Mouse (Mus musculus) urinary bladder, postnatal 10 days (tissue): Measurements from ENCODE around the gene Ccdc169.

Experiments used
- DNase-seq: peaks from one replicate; pipeline ENCODE4 v3.0.0; 2022; ENCODE audit warnings: low spot score

The Ccdc169 gene

GRCm38 (mm10) chr3:55137039-55137438, at the start of gene Ccdc169:
Gene Ccdc169 (plus strand): TSS chr3:55137339.
- DNase-seq: no peak

GRCm38 (mm10) chr3:55087360-55087759, 49.8 kb upstream of the Ccdc169 start:
- DNase-seq: no peak

DNA sequence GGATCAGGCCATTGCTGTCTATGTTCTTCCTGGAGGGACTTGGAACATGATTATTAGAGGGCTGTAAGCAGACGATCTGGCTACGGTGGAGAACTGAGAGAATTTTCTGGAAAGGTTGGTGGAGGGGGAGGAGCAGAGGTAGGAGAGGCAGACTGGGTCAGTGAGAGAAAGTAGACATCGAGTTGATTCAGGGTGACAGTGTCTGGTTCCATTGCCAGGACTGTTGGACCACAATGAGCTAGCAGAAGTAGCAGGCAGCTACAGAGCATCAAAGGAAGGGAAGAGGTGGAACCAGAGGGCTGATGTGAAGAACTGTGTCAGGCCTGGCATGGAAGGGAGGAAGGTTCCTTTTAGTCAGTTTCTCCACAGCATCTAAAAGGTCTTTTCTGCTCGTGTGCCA, 48.8 kb upstream of the Ccdc169 start:
- no peak for DNase-seq

DNA sequence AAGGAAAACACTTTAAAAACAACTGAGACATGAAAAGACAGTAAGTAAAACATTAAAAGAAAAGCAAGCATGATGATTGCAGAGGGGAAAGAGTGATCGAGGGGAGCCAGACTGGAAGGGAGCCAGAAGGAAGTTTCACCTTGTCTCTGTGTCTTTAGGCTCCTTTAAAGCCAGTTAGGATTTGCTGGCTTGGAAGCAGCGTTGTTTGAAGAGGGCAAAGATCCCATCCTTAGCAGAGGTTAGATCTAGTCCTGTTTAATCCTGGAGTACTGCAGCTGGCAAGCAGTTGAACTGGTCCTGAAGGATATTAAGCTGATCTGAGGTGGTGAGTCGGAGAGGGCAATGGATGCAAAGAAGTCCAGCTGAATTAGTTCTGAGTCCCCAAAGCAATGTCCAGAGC, 48.3 kb upstream of the Ccdc169 start:
- no peak for DNase-seq

GRCm38 (mm10) chr3:55089291-55089690, 47.8 kb upstream of the Ccdc169 start:
- DNase-seq: no peak

- no peak for DNase-seq
Observed at GRCm38 (mm10) chr3:55093161-55093560, 44.0 kb upstream of the Ccdc169 start.

GRCm38 (mm10) chr3:55095968-55096654, 41.0 kb upstream of the Ccdc169 start:
- DNase-seq: no peak

GRCm38 (mm10) chr3:55096655-55097005, 40.5 kb upstream of the Ccdc169 start:
- no peak for DNase-seq

- no peak for DNase-seq
Observed at GRCm38 (mm10) chr3:55097186-55097585, 40.0 kb upstream of the Ccdc169 start.

DNA sequence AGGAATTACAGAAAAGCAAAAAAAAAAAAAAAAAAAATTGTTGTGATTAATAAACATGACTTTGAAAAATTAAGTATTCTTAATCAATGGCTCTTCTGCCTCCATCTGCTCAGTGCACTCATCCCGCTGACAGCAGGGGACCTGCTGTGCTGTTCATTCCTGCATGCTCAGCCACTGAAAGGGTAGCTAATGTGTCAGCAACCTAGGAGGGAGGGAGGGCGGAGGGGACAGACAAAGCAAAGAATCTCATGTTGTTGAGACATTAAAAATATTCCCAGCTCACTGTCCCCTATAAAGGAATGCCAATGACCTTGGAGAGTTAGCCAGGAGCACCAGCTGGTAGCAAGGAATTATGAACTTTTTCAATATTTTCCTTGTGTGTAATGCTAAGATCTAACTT, 39.1 kb upstream of the Ccdc169 start:
- DNase-seq: no peak

GRCm38 (mm10) chr3:55098990-55099389, 38.1 kb upstream of the Ccdc169 start:
- no peak for DNase-seq

DNA sequence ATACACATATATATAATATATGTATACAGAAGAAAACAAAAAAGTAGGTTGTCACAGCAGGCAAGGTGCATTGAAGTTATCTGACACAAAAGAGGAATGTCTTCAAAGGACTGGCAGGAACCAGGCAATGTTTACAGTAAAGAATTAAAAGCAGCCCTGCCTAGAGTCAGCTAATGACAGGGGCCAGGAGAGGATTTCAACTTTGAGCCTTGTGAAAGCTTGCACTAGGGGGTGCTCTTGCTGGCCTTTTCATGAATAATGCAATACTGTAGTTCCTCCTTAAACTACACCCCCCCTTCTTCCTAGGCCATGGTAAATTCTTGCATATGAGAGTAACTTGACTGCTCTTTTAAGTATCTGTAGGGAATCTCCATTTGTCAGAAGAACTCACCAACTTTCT, 36.0 kb upstream of the Ccdc169 start:
- no peak for DNase-seq

DNA sequence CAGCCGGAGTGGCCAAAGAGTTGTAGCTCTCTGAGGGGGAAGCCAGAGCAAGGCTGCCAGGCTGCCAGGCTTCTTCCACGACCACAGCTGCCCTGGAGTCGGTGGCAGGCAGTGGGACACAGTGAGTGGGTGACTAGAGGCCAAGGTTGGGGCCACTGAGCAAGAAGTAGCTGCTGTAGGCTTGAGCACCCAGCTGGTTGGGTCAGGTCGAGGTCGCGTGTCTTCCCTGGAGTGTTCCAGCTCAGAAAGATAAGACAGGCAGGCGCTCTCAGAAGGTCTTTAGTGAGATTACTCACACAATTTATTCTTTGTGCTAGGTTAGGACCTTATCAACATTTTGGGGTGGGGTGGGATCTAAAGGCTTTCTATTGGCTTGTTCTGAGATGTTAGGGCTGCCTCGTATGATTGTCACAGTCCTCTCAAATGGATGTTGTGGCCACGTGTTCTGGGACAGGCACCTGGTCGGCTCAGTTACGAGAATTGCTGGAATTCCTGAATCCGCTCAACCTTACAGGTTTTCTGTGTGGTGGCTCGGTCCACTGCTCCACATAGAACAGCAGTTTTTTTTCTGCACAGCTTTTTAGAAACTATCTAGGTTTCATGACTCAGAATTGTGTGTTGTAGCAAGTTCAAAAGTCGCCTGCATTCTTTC, 31.6 kb upstream of the Ccdc169 start:
- DNase-seq: no peak

DNA sequence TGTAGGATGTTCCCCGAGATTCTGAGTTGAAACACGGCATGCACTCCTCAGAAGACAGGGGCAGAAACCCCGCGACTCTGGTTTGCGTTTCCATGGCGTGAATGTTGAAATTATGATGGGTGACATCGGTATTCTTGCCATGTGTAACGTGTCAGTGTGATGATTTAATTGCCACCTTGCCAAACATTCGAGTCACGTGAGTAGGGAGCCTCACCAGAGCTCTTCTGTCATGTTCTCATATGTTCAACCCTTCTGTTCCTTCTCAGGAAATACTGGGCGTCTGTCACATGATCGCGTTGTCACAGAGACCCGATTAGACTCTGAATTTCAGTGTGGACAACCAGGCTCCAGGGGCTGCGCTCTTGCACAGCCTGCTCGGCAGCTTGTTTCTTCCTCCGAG, 31.1 kb upstream of the Ccdc169 start:
- DNase-seq: no peak

- DNase-seq: no peak
Observed at GRCm38 (mm10) chr3:55109097-55109496, 28.0 kb upstream of the Ccdc169 start.

GRCm38 (mm10) chr3:55111935-55112709, 25.0 kb upstream of the Ccdc169 start, which contains the start of gene Spg20:
Gene Spg20 (plus strand): TSS chr3:55112108.
- peak; percentile 88 for DNase-seq

- DNase-seq: no peak
Observed at GRCm38 (mm10) chr3:55112710-55113415, 24.3 kb upstream of the Ccdc169 start.

DNA sequence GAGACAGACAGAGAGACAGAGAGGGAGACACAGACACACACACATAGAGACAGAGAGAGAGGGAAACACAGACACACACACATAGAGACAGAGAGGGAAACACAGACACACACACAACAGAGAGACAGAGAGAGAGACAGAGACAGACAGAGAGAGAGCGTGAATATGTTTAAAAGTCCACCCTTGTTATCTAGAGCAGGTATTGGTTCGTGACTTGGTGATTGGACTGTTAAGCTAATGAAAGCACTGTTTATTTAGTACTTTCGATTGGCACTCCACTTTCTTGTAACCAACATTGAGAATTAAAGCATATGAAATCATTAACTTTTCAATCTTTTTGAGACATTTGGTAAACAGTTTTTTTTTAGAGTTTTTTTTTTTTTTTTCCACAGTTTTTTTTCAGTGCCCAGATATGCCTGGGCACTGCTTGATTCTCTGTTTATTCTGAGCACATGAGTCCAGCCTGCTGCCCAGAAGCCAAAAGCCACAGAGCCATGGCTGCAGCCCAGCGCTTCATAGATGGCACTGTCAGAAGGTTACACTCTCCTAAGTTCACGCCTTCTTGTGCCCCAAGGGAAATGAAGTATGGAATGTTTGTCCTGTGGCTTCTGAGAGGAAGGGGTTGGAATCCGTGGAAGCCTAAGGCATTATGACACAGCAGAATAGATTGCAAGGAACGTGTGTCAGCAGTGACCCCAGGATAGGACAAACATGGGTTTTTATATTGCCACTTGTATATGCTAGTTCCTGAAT, 22.6 kb upstream of the Ccdc169 start:
- no peak for DNase-seq

DNA sequence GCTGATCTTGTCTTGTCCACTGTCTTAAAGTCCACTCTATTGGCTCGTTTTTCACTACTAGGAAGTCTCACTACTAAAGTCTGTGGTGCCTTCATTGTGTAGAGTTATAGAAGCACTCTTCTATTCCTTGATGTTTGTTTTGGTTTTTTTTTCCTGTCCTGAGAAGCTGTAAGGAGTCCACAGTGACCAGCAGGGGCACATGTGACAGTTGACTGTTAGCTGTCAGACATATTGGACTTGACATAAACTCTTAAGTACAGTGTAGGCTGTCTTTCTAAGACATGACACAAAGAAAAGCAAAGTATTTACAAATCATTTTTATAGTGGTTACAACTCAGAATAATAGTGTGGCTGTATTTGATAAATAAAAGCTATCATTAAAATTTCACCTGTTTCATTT, 22.1 kb upstream of the Ccdc169 start:
- no peak for DNase-seq

- no peak for DNase-seq
Observed at GRCm38 (mm10) chr3:55115989-55116388, 21.1 kb upstream of the Ccdc169 start.

- no peak for DNase-seq
Observed at GRCm38 (mm10) chr3:55119275-55119898, 17.8 kb upstream of the Ccdc169 start.
